36 mouse cellular contexts compared by ENCODE assay signal in the genomic region with DNA sequence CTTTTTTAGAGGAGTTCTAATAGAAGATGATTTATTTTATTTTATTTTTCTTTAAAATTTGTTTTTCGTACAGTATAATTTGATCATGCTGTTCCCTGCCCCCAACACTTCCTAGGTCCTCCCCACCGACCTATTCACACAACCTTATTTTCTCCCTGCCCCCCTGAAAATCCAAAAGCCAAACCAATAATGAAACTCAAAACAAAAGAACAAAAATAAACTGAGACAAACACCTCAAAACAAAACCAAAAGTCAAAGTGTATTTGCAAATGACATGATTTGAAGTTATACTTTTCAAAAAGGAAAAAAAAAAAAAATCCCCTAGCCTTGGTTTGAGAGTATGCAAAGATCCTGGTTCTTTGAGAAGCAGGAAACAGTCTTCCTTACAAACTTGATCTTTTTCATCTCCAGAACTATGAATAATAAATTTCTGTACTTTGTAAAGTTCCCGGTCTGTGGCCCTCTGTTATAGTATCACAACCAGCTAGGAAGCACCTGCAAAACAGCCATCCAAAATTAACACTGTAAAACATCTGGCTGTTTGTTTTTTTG.
"Had no signal": no experiment of that assay in that cellular context is flagged by ENCODE, and none has a peak within 500 bp of the region (broad histone marks: within the 10 kb centered on the region; RNA-seq: fewer than 3 reads in every experiment).

No protein-coding gene starts in this region.

- H3K27ac ChIP-seq: heart, embryonic 10.5 days; heart, embryonic 13.5 days; heart, embryonic 15.5 days; hindbrain, embryonic 10.5 days; hindbrain, embryonic 12.5 days; hindbrain, embryonic 13.5 days; hindbrain, embryonic 14.5 days; hindbrain, embryonic 15.5 days; hindbrain, postnatal 0 days; intestine, embryonic 15.5 days; kidney, embryonic 15.5 days; kidney, postnatal 0 days; layer of hippocampus, adult 2 months; left cerebral cortex, adult 2 months had no signal

- DNase-seq: heart, postnatal 10 days; heart, postnatal 14 days; heart, postnatal 36 days; heart, postnatal 4 days; kidney, adult 11 months; kidney, adult 18-20 months; kidney, adult 2 months; kidney, adult 8-10 months; kidney, adult 9 months; kidney, postnatal 10 days; kidney, postnatal 14 days; kidney, postnatal 25 days; kidney, postnatal 36 days; kidney, postnatal 4 days; layer of hippocampus, adult 9-11 months; layer of hippocampus, postnatal 36 days had no signal

- H3K27me3 ChIP-seq: heart, embryonic 12.5 days; heart, embryonic 13.5 days; heart, embryonic 15.5 days; hindbrain, embryonic 12.5 days; hindbrain, embryonic 13.5 days; hindbrain, embryonic 15.5 days; intestine, embryonic 15.5 days; kidney, embryonic 15.5 days had no signal

- H3K9me3 ChIP-seq: heart, embryonic 10.5 days; heart, embryonic 12.5 days; heart, embryonic 15.5 days; hindbrain, embryonic 10.5 days; hindbrain, embryonic 12.5 days; hindbrain, embryonic 13.5 days; hindbrain, embryonic 15.5 days; intestine, embryonic 15.5 days; kidney, embryonic 15.5 days had no signal

- H3K36me3 ChIP-seq: heart, embryonic 10.5 days; heart, embryonic 12.5 days; heart, embryonic 13.5 days; heart, embryonic 15.5 days; hindbrain, embryonic 10.5 days; hindbrain, embryonic 12.5 days; hindbrain, embryonic 13.5 days; hindbrain, embryonic 15.5 days; intestine, embryonic 15.5 days; kidney, embryonic 15.5 days had no signal

- H3K4me2 ChIP-seq: heart, embryonic 11.5 days; heart, embryonic 12.5 days; heart, embryonic 13.5 days; heart, embryonic 15.5 days; hindbrain, embryonic 12.5 days; hindbrain, embryonic 13.5 days; hindbrain, embryonic 14.5 days; hindbrain, embryonic 15.5 days; intestine, embryonic 15.5 days; kidney, embryonic 15.5 days had no signal

- H3K9ac ChIP-seq: heart, embryonic 12.5 days; heart, embryonic 13.5 days; heart, embryonic 15.5 days; hindbrain, embryonic 12.5 days; hindbrain, embryonic 13.5 days; hindbrain, embryonic 14.5 days; hindbrain, embryonic 15.5 days; intestine, embryonic 15.5 days; kidney, embryonic 15.5 days had no signal

- H3K4me3 ChIP-seq: heart, embryonic 10.5 days; heart, embryonic 12.5 days; heart, embryonic 13.5 days; heart, embryonic 15.5 days; hindbrain, embryonic 10.5 days; hindbrain, embryonic 12.5 days; hindbrain, embryonic 13.5 days; hindbrain, embryonic 15.5 days; intestine, embryonic 15.5 days; kidney, embryonic 15.5 days; layer of hippocampus, adult 2 months; left cerebral cortex, adult 2 months had no signal

- H3K4me1 ChIP-seq: hindbrain, embryonic 12.5 days; intestine, embryonic 15.5 days had no signal

- ATAC-seq: hindbrain, embryonic 16.5 days; hindbrain, postnatal 0 days; inflammation-experienced regulatory T-cells, adult 6 months; intestine, embryonic 15.5 days; intestine, embryonic 16.5 days; intestine, postnatal 0 days had no signal
